Mouse (Mus musculus): ENCODE data around the gene Sirt7.

DNA sequence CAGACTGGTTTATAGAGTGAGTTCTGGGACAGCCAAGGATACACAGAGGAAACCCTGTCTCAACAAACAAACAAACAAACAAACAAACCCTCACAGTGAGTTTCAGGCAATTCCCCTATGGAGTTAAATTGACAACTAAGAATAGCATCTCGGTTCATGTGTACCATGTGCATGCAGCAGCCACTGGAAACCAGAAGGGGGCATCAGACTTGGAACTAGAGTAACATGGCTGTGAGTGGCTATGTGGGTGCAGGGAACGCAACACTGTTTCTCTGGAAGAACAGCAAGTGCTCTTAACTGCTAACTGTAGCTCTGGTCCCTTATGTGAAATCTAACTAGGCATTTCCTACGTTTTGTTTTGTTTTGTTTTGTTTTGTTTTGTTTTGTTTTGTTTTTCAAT lies 26.8 kb upstream of the Sirt7 start:
- TF ChIP-seq CTCF (IDR thresholded peaks at IDR 0.05; ENCODE audit: low read depth, low read length) (no peak), POLR2A (IDR thresholded peaks at IDR 0.05; ENCODE audit: borderline replicate concordance, low read depth, low read length) (no peak)
